Mouse (Mus musculus): ENCODE measurements at regions not wholly inside any gene's neighbourhood (a gene's known extent, or its start where the extent isn't known, plus 50 kb on each side); places are given as distances from the start of the nearest gene placed in this dataset.
A peak's percentile ranks its signal among the peaks of the same experiment; 100 is the strongest.

GRCm38 (mm10) chr12:91986448-91986847 lies 137.5 kb upstream of the Sel1l start:
- no peak for DNase-seq (ENCODE audit: low spot score)

DNA sequence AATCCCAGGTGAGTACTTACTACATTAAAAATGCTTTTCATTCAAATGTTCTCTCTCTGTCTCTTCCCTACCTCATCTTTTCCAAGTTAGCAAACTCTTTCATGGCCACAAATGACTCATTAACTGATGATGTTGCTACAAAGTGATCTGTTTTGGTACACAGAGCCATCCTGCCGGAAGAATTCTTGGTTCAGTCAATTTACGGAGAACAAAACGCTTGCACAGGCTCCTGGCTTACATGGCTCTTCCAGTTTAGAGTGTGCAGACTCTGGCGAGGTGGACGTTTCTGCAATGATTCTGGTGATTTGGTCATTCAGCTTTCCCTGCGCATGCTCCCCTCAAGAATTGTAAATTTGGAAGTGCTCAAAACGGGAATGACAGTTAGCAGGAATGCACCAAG lies 131.4 kb upstream of the Sel1l start:
- peak; percentile 29 for DNase-seq (ENCODE audit: low spot score)

DNA sequence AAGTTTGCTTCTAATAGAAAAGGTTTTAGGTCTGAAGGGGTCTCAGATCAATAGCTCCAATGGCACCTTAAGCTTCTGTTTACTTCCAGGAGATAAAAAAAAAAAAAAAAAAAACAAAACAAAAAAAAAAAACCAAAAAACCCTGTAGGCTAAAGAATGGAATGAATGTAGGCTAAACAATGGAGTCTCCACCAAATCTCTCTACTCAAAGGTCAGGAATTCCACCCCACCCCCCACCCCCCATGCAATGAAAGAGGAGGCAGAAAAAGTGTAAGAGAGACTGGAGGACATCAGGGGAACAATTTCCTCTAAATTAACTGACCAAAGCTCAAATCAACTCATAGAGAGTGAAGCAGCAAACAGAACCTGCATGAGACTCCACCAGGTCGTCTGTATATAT lies 122.1 kb upstream of the Sel1l start:
- no peak for DNase-seq (ENCODE audit: low spot score)

GRCm38 (mm10) chr12:91965937-91966336 lies 117.0 kb upstream of the Sel1l start:
- DNase-seq (ENCODE audit: low spot score), result no peak

GRCm38 (mm10) chr12:91963239-91963638 lies 114.3 kb upstream of the Sel1l start:
- no peak for DNase-seq (ENCODE audit: low spot score)

- no peak for DNase-seq (ENCODE audit: low spot score)
These were observed 109.1 kb upstream of the Sel1l start for GRCm38 (mm10) chr12:91958086-91958485.

DNA sequence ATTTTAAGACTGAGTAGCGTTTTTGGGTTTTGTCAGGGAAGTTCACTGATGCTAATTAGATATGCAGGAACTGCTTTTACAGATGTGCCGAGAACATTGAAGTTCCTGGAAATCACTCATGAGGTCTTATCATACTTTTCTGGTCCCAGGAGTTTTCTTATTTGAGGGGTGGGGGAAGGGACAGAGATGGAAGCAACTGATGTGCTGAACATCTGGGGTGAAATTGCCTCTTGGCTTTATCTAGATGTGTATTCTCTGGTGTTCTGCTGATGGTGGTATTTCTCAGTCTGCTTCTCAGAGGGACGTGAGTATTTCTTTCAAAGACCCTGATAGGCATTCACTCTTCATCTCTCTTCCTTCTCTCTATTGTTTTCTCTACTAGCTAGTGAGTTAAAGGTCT lies 107.5 kb upstream of the Sel1l start:
- no peak for DNase-seq (ENCODE audit: low spot score)

DNA sequence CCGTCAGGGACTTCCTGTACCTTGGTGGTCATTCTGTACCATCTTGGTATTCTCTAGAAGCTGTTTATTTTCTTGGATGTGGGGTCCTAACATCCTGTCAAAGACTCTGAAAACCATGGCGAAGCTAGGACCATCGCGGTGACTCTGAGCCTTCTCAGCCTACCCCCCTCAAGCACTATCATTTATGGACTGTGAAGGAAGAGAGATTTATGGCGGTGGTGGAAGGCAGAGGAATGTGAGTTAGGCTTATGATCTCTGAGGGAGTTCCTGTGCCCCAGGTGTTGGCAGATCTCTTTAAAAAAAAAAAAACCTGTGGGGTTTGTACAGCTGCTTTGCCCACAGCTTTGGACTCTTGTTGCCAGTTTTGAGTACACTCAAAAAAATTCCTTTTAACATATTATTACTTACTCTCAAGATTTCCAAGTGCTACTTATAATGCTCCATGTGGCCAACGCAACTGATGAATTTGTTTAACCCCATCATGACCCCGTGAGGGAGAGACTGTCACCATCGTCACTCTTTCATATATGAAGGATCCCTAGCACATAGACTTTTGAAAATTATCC lies 99.7 kb upstream of the Sel1l start:
- no peak for DNase-seq (ENCODE audit: low spot score)

GRCm38 (mm10) chr12:91947998-91948397 lies 99.0 kb upstream of the Sel1l start:
- no peak for DNase-seq (ENCODE audit: low spot score)

DNA sequence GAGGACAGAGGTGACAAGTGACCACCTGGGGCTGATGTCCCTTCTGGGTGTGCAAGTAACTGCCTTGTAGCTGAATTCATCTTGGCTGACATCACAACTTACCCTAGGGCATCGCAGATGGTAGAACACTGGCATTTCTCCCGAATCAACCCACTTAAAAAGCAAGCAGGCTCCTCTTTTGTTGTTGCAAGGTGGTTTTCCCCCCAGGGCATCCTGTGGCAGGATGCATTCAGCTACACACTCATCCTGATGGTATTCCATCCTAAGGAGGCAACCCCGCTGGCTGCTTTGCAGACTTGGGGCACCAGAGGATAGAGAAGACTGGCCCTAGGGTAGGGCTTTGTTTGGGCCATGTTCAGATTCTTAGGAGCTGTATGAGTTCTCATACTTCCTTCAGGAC lies 97.6 kb upstream of the Sel1l start:
- no peak for DNase-seq (ENCODE audit: low spot score)

GRCm38 (mm10) chr12:91932490-91933361 lies 83.8 kb upstream of the Sel1l start:
- DNase-seq (ENCODE audit: low spot score), result peak; percentile 75

DNA sequence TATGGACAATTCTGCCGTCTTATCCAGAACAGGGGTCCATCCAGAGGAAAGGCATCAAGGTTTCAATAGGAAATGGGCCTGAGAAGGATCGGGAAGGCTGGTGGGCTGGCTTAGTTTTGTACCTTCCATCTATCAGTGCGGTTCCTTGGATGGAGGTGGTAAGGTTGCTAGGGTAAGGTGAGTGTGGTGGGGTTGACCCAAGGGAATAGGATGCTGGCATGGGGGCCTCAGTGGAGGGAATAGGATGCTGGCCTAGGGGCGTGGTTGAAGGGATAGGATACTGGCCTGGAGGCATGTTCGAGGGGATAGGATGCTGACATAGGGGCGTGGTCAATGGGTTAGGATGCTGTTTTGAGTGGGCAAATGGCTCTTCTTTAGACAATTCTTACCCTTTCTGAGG lies 82.6 kb upstream of the Sel1l start:
- no peak for DNase-seq (ENCODE audit: low spot score)

GRCm38 (mm10) chr12:91929386-91930054 lies 80.6 kb upstream of the Sel1l start:
- no peak for DNase-seq (ENCODE audit: low spot score)

DNA sequence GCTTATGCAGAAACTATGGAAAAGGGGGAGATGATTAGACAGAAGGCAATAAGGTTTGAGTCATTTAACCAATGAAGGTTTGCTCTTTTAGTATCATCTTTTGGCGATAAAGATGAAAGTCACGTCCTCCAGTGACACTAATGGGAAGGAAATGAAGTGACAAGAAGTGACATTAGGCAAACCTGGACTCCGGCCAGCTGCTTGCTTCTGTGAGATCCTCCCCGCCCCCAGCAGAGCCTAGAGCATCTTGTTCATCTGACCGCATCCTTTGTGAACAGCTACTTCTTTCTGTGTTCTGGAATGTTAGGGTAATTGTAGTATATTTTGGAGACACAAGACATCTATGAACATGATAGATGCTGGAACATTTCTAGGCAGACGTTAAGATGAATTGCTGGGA lies 78.6 kb upstream of the Sel1l start:
- no peak for DNase-seq (ENCODE audit: low spot score)

- no peak for DNase-seq (ENCODE audit: low spot score)
These were observed 66.5 kb upstream of the Sel1l start for GRCm38 (mm10) chr12:91915486-91915885.

DNA sequence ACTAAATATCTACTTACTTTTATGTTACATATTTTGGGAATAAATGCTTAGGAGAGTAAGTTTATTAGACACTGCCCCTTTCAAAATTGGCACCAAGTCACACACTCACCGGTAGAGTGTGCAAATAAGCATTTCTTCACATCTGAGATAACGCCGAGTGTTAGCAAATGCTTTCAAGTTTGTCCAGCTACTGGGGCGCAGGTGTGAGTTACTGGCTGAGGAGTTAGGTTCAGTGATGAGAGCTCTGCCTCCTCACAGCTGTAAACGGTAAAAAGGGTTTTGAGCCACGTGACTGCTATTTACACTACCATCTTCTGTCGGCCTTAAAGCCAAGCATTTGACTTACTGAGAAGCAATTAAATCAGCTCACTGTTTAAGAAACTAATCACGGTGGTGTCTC lies 61.6 kb upstream of the Sel1l start:
- DNase-seq (ENCODE audit: low spot score), result no peak

Data from retina, embryonic 14.5 days (tissue).